Mouse (Mus musculus) thymus, adult 18-20 months (tissue): Measurements from ENCODE around the gene Rcor2.

Source experiments
- DNase-seq, 2 experiments: peaks; one replicate each; pipeline ENCODE4 v3.0.0; 2022; ENCODE audit warnings: mixed read lengths in 2 of 2

Gene Rcor2

DNA sequence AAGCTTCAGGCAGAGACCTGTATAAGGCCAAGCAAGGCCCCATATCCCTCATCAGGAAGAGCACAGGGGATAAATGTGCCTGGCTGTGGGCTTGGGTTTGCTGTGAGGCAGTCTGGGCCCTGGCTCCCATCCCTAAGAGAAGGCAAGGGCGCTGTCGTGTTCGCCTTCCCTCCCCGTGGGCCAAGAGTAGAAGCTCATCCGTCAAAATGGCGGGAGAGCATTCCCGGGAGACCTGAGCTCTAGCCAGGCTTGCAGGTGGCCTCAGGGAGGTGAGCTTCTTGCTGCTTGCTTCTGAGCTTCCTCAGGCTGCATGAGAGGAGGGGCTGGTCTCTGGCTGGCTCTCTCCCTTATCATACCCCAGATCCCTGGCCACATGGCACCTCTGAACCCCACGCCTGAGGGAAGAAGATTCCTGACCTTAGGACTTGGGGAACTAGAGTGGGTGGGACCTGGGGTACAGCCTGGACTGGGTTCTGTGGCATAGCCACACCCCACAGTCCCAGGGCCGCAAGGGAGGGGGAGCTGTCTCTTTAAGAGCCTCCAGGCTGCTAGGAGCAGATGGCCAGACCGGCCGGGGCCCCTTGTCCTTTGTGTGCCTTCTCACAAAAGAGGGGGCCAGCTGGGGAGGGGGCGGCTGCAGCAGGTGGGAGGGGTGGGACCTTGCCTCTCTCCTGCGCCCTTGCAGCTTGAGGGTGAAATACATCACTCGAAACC is 1.5 kb upstream of the Rcor2 start:
- DNase-seq: no peak

DNA sequence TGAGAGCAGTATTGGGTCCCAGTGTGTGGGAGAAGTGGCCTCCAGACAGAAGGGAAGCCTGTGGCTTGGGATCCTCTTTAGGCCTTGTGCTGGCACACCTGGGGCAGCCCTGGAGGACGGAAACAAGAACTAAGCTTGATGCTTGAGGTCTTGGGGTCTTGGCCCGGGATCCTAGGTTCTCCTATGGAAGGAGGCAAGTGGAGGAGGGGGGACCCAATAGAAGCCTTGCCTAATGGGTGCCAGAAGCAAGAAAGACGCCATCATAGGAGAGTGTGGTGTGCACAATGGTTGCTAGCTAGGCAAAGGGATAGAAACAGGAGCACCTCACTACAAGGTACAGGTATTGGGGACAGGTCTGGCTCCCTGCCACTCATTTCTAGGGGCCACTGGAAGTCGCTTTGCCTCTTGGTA is 699 bp upstream of the Rcor2 start:
- DNase-seq: no peak

- peak; percentile 81 to 82 for DNase-seq
These were observed 926 bp downstream of the Rcor2 start for GRCm38 (mm10) chr19:7267781-7268721.

GRCm38 (mm10) chr19:7268722-7269090 is 1.6 kb downstream of the Rcor2 start:
- DNase-seq: peak; percentile 75 to 77

GRCm38 (mm10) chr19:7269290-7270044 is 2.3 kb downstream of the Rcor2 start:
- no peak for DNase-seq

DNA sequence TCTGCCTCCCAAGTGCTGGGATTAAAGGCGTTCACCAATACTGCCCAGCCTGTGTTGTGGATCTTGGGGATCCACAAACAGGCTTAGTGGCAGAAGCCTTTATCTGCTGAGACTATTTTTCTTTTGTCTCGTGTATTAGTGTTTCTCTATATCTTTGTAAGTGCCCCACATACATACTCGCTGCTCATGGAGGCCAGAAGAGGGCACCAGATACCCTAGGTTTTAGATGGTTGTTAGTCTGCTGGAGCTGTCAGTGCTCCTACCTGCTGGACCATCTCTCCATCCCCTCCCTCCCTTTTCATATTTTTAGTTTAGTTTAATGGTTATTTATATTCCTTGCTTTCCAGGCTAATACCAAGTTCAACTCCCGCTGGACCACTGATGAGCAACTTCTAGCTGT is 6.4 kb downstream of the Rcor2 start:
- DNase-seq: no peak

- DNase-seq: no peak
These were observed 7.3 kb downstream of the Rcor2 start for GRCm38 (mm10) chr19:7274326-7274990.

DNA sequence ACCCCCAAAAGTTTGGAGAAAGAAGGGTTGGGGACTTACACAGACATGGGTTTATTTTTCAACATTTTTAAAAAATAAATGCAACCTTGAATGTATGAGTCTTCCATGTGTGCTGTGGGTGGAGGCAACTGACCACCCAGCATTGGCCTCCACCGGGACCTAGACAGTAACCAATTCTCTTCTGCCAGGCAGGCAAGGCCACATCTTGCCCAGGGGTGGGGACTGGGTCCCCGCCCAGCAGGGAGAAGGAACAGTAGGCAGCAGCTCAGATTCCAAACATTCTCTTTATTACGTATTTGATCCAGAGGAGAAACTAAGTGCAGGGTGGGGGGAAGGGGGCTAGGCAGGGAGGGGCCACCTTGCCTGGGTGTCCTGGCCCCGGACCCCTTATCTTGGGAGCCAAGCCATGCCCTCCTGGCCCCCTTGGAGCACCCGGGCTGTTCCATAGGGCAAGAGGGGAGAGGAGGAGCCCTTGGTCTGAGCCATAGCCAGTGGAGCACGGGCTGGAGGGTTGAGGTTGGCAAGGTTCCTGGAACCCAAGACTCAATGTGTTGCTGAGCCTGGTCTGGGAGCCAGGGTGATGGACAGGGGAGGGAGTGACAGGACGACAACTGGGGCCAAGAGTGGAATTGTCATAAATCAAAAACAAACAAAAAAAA is 8.1 kb downstream of the Rcor2 start:
- DNase-seq: no peak

GRCm38 (mm10) chr19:7276053-7276659 is 9.0 kb downstream of the Rcor2 start:
- no peak for DNase-seq

- DNase-seq: no peak
These were observed 9.7 kb downstream of the Rcor2 start for GRCm38 (mm10) chr19:7276796-7277195.

- no peak for DNase-seq
These were observed 11.2 kb downstream of the Rcor2 start for GRCm38 (mm10) chr19:7278200-7278906.

- no peak for DNase-seq
These were observed 12.0 kb downstream of the Rcor2 start for GRCm38 (mm10) chr19:7279114-7279513.

GRCm38 (mm10) chr19:7280557-7281330 is 13.6 kb downstream of the Rcor2 start:
- no peak for DNase-seq

GRCm38 (mm10) chr19:7286563-7287315 is 19.6 kb downstream of the Rcor2 start:
- DNase-seq: no peak

DNA sequence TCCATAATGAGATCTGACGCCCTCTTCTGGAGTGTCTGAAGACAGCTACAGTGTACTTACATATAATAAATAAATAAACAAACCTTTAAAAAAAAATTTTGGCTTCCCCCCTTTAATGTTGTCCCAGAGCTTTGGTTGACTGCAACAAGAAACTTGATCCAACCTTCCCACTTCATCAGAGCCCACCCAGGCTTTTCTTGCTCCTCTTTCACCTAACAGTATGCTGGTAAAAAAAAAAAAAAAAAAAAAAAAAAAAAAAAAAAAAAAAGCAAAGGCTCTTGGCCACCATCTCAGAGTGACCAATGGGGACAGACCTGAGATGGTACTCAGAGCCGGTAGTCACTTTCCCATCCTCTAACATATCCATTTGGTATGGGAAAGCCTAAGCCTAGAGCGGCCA is 21.2 kb downstream of the Rcor2 start:
- no peak for DNase-seq

DNA sequence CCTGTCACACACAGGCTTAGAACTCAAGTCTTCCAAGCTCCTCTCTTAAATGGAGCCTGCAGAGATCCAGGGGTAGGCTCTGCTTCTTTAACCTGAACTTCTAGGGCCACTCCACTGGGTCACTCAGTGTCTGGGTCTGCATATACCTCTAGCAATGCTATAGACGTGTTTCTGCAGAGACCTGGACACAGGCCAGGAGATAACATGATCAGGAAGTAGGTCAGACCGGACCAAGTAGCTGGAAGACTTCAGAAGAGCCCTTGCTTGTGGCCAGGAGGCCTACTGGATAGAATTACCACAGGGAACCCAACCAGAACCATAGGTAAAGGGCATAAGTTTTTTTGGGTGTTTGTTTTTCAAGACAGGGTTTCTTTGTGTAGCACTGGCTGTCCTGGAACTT is 22.6 kb downstream of the Rcor2 start:
- DNase-seq: no peak

DNA sequence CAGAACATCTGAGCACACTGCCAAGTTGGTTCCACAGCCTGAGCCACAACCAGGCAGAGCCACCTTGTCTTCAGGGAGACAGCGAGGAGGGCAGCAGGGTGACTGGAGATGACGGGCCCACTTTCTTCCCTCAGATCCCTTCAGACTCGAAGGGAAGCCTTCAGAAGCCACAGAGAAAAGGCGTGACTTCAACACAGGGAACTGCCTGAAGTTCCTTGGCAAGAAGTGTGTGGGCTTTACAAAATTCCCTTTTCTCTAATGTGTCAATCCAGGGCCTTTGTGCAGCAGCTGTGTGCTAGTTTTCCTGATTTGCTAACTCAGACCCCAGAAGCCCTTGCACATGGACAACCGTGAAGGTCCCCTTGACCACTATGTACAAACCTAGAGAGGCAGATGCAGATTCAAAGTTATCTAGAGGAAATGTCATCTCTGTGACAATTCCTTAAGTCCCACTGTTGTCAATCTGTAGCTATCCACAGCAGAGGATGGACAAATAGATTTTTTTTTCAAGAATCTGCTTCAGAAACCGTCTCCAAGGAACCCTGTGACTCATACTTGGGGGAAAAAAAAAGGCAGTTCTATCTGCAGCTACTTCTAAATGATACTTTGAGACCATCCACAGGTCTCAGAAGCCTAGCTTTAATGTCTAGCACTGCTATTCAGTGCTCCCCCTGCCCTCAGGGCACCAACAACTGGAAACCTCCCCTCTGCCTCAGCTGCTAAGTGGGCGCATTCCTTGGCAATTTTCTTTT is 25.0 kb downstream of the Rcor2 start:
- DNase-seq: no peak

DNA sequence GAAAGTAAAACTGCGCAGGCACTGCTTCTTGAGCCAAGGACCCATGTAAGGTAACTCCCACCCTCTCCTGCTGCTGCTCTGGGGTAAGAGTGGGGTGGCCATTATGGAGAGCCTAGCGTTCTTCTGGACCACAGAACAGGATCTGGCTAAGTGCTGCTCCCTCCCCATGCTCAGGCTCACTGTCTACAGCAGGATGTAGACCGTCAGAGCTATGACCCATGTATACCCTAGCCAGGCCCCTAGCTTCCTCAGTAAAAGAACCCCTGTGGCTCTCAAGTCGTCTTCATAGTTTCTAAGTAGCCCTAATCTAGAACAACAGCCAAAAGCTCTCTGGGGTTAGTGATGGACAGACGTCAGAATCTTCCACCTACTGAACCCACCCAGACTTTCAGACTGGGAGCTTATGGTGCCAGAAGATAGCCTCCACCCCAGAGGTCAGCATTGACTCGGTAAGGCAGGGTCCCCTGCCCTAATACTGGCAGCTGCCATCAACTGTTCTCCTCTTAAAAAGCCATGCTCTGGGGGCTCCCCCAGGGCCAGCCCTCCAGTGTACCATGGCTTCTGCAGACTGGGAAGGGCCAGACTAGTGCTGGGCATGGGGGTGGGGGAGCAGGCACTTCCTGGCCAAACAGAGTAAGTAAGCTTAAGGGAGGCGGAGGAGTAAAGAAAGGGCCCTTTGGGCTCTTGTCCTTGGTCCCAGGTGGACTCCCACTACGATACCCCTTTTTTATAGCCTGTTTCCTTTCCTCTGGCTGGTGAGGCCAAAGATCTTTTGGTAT is 27.2 kb downstream of the Rcor2 start:
- DNase-seq: no peak
